Comparison of ENCODE assay signal across 9 mouse cellular contexts in the genomic region with DNA sequence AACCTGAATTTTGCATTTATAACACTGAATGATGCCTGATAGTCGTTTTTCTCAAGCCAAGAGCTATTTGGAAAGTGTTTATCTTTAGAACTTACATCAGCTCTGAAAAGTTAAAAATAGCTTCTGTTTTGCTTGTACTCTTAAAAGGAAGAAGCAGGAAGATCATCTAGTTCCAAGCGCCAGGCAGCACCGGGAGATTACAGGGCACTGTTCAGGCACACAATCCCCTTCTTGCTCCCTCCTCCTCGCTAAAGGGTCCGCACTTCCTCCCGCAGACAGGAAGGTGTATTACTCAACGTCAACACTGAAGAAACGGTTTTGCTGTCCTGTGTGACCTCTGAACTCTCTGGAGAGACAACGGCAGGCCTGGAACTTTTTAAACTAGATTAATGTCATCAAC. TPM values are rescaled to one million over a fixed set of nuclear protein-coding genes. Genes with fewer than 3 reads are reported as not detected.
A peak's percentile ranks its signal among the peaks of the same experiment; 100 is the strongest.
DNase-seq lines count a peak whose midpoint lies in the region; ATAC-seq and TF ChIP-seq lines count a peak whose summit lies in the region.
"Had no signal": no experiment of that assay in that cellular context is flagged by ENCODE, and none has a peak within 500 bp of the region (broad histone marks: within the 10 kb centered on the region; RNA-seq: fewer than 3 reads in every experiment).

No protein-coding gene starts in this region.

- peak overlapping the region; percentile 66 for H3K9ac ChIP-seq in CH12.LX (ENCODE audit: insufficient read depth, low read depth)
- H3K9ac ChIP-seq: liver, embryonic 14.5 days had no signal

- H3K27me3 ChIP-seq in CH12.LX (replicated peaks), result no peaks in the 10 kb centered on the region

- no peak for TF ChIP-seq POLR2A in CH12.LX (IDR thresholded peaks at IDR 0.05; ENCODE audit: low read depth, low read length)
- peak; percentile 43; the same call in 1 of the 2 replicates for TF ChIP-seq POLR2A in lung, adult 2 months (IDR thresholded peaks at IDR 0.05; ENCODE audit: borderline replicate concordance, extremely low read depth, low read depth, low read length)

- WGBS in lung, adult 2 months, result 7% methylated on average over 9 of the region's 9 CpGs

- DNase-seq in CH12.LX (ENCODE audit: extremely low read depth), result peak; percentile 28
- peak; percentile 60 for DNase-seq in adipocyte (ENCODE audit: low spot score)
- DNase-seq in heart, postnatal 25 days (ENCODE audit: low spot score), result peak; percentile 57
- DNase-seq in lung, adult 2 months, result no peak
- no peak for DNase-seq in urinary bladder, adult 18-20 months (ENCODE audit: low spot score in 2 of 2)
- DNase-seq in right cerebral cortex, postnatal 14 days, result no peak
- no peak for DNase-seq in right cerebral cortex, postnatal 4 days

- no peak for TF ChIP-seq EP300 in CH12.LX (IDR thresholded peaks at IDR 0.05; ENCODE audit: low read length)

- H3K4me3 ChIP-seq in CH12.LX (replicated peaks in 1 of 3; ENCODE audit: low read depth in 2 of 3, low read length in 2 of 3, poor library complexity in 1 of 3), result peak overlapping the region in 2 of 3 experiments; percentile 12 to 25
- H3K4me3 ChIP-seq in lung, adult 2 months (replicated peaks; ENCODE audit: extremely low read depth, low read depth, low read length), result no peak overlapping the region

- dilution Hi-C loops in CH12.LX (cut with MboI; ENCODE audit: extremely low pct_ligation_motif_present, extremely low pct_unique_long_range_greater_than_20kb, low sequenced_read_pairs), result no loop called here

- H3K36me3 ChIP-seq in CH12.LX (replicated peaks in 1 of 2; ENCODE audit: control insufficient read depth in 1 of 2, insufficient read depth in 1 of 2, low read length in 1 of 2), result peaks cover 0 to 35% of the 10 kb centered on the region in 2 experiments

- intact Hi-C loops in heart, postnatal 25 days (cut with DNase I), result no loop called here

- in situ Hi-C loops in CH12.LX (cut with MboI; ENCODE audit: low pct_ligation_motif_present, low pct_unique_long_range_greater_than_20kb, low sequenced_read_pairs), result no loop called here

- H3K9me3 ChIP-seq in CH12.LX (replicated peaks; ENCODE audit: low read length), result no peaks in the 10 kb centered on the region

- H3K79me2 ChIP-seq in CH12.LX (replicated peaks; ENCODE audit: control insufficient read depth, extremely low read depth, insufficient read depth, poor library complexity, severe bottlenecking), result peaks cover 10% of the 10 kb centered on the region

- peaks cover 7 to 34% of the 10 kb centered on the region in 2 experiments for H3K4me1 ChIP-seq in CH12.LX (ENCODE audit: control insufficient read depth in 1 of 2, insufficient read depth in 2 of 2)
- H3K4me1 ChIP-seq in lung, adult 2 months (ENCODE audit: control insufficient read depth, insufficient read depth, low read length), result peaks cover 28% of the 10 kb centered on the region

- ATAC-seq in activated CD4-positive, CD25-positive, alpha-beta regulatory T cell, adult 4 months, result no peak

- TF ChIP-seq CTCF in CH12.LX (conservative IDR thresholded peaks at IDR 0.05 in 1 of 2, IDR thresholded peaks at IDR 0.05 in 1 of 2; ENCODE audit: low read depth in 2 of 2, low read length in 2 of 2), result no peak
- no peak for TF ChIP-seq CTCF in lung, adult 2 months (IDR thresholded peaks at IDR 0.05; ENCODE audit: insufficient read depth, low read length)

- H3K27ac ChIP-seq in CH12.LX (ENCODE audit: insufficient read depth, low read depth), result peak overlapping the region; percentile 54
- H3K27ac ChIP-seq: liver, embryonic 14.5 days had no signal

- no peak for TF ChIP-seq RAD21 in CH12.LX (IDR thresholded peaks at IDR 0.05; ENCODE audit: low read depth, low read length)

- H3K4me2 ChIP-seq in CH12.LX (ENCODE audit: insufficient read depth, low read depth, poor library complexity, severe bottlenecking), result peak overlapping the region; percentile 67; the same call in 1 of the 2 replicates

TF ChIP-seq in CH12.LX, 34 proteins besides CTCF, POLR2A, EP300 and RAD21:
- TF ChIP-seq MEF2A (IDR thresholded peaks at IDR 0.05; ENCODE audit: borderline replicate concordance, low read depth, low read length) (peak; percentile 81), SIN3A (IDR thresholded peaks at IDR 0.05; ENCODE audit: low read length) (0 out of 2 replicates have a peak, but pooled peaks have one; percentile 4), ELF1 (IDR thresholded peaks at IDR 0.05; ENCODE audit: low read depth, low read length) (0 out of 2 replicates have a peak, but pooled peaks have one; percentile 36), JUND (conservative IDR thresholded peaks at IDR 0.05; ENCODE audit: low read depth, low read length) (no peak)
TF ChIP-seq in CH12.LX: peak in this region for 3.

RNA-seq across cellular contexts. Expression of a gene that starts 22.4 kb away (rescaled TPM):
- total RNA-seq in CH12.LX (2012; rRNA removed) (26.7 and 28.1 TPM in 2 replicates), CH12.LX (2014; rRNA removed) (24.9 and 25.4 TPM in 2 replicates)
- 37.1 and 42.9 TPM in 2 replicates for polyA plus RNA-seq in CH12.LX (2012; ENCODE audit: insufficient read length, low read depth)
- 100 to 1,000 TPM; 135 to 152 TPM for total RNA-seq in heart, postnatal 25 days (2021)
- polyA plus RNA-seq in lung, adult 2 months (2012; rRNA removed), result 30.3 and 49.8 TPM in 2 replicates
- 10 to 100 TPM; 43.3 to 49.8 TPM for polyA plus RNA-seq in activated CD4-positive, CD25-positive, alpha-beta regulatory T cell, adult 4 months (2017; shearing (Covaris generic))

RNA-seq across cellular contexts. Expression of a gene that starts 58.8 kb away (rescaled TPM):
- total RNA-seq in CH12.LX (2012; rRNA removed), result 15.2 and 17.0 TPM in 2 replicates
- total RNA-seq in CH12.LX (2014; rRNA removed), result 24.4 and 31.8 TPM in 2 replicates
- 60.7 and 77.2 TPM in 2 replicates for polyA plus RNA-seq in CH12.LX (2012; ENCODE audit: insufficient read length, low read depth)
- total RNA-seq in heart, postnatal 25 days (2021), result 10 to 100 TPM; 23.2 to 25.1 TPM
- 26.8 and 29.5 TPM in 2 replicates for polyA plus RNA-seq in lung, adult 2 months (2012; rRNA removed)
- 10 to 100 TPM; 55.2 to 55.4 TPM for polyA plus RNA-seq in activated CD4-positive, CD25-positive, alpha-beta regulatory T cell, adult 4 months (2017; shearing (Covaris generic))

Comparison
In these comparisons a context has a peak if more than half of its experiments do, and no peak if none do; other contexts are left out.
1. DNase-seq: peak in CH12.LX (single experiment), adipocyte (single experiment) and heart, postnatal 25 days (single experiment); none in lung, adult 2 months (single experiment), urinary bladder, adult 18-20 months (0 of 2), right cerebral cortex, postnatal 14 days (single experiment) and right cerebral cortex, postnatal 4 days (single experiment).